Mouse (Mus musculus) adrenal gland, adult 8-10 months (tissue): ENCODE data around the gene Xylt2. TPM values are rescaled to one million over a fixed set of nuclear protein-coding genes. Genes with fewer than 3 reads are reported as not detected.
"Not testable (repeated sequence)": the region's sequence is repeated elsewhere in the genome, so short reads cannot be mapped to it uniquely, and the experiment has no call there.

ENCODE experiments used
- DNase-seq: peaks from one replicate; pipeline ENCODE4 v3.0.0; 2022
- total RNA-seq, 4 experiments: library from RNA; stranded (reverse); gene quantifications; 2 replicates each; pipeline ENCODE4 v1.2.4; 2022

The Xylt2 gene
- 10 to 100 TPM; 13.4 to 24.5 (median 18.0) TPM for total RNA-seq

GRCm38 (mm10) chr11:94676754-94677606, at the start of gene Xylt2:
Gene Xylt2 (minus strand): TSS chr11:94677515.
- DNase-seq: peak; percentile 86

- no peak for DNase-seq
Observed at GRCm38 (mm10) chr11:94719216-94719615, 41.9 kb upstream of the Xylt2 start.

GRCm38 (mm10) chr11:94718113-94718909, 41.0 kb upstream of the Xylt2 start:
- no peak for DNase-seq

GRCm38 (mm10) chr11:94717239-94717638, 39.9 kb upstream of the Xylt2 start:
- no peak for DNase-seq

GRCm38 (mm10) chr11:94716754-94717153, 39.4 kb upstream of the Xylt2 start:
- DNase-seq: peak; percentile 8

GRCm38 (mm10) chr11:94715622-94716021, 38.3 kb upstream of the Xylt2 start:
- no peak for DNase-seq

GRCm38 (mm10) chr11:94713246-94713860, 36.0 kb upstream of the Xylt2 start:
- no peak for DNase-seq

GRCm38 (mm10) chr11:94704472-94704871, 27.2 kb upstream of the Xylt2 start, which contains the start of gene Gm11541:
Gene Gm11541 (minus strand): TSS chr11:94704499.
- no peak for DNase-seq

- DNase-seq: no peak
Observed at GRCm38 (mm10) chr11:94704020-94704419, 26.7 kb upstream of the Xylt2 start.

- DNase-seq: no peak
Observed at GRCm38 (mm10) chr11:94702216-94702610, 24.9 kb upstream of the Xylt2 start.

GRCm38 (mm10) chr11:94701401-94702215, 24.3 kb upstream of the Xylt2 start:
- no peak for DNase-seq

- DNase-seq: no peak
Observed at GRCm38 (mm10) chr11:94699399-94699798, 22.1 kb upstream of the Xylt2 start.

- DNase-seq: no peak
Observed at GRCm38 (mm10) chr11:94697703-94698464, 20.6 kb upstream of the Xylt2 start.

- no peak for DNase-seq
Observed at GRCm38 (mm10) chr11:94697140-94697539, 19.8 kb upstream of the Xylt2 start.

- no peak for DNase-seq
Observed at GRCm38 (mm10) chr11:94695508-94695907, 18.2 kb upstream of the Xylt2 start.

GRCm38 (mm10) chr11:94692502-94692901, 15.2 kb upstream of the Xylt2 start:
- not testable (repeated sequence) for DNase-seq

GRCm38 (mm10) chr11:94687178-94687577, 9.9 kb upstream of the Xylt2 start:
- DNase-seq: no peak

- DNase-seq: no peak
Observed at GRCm38 (mm10) chr11:94682427-94682826, 5.1 kb upstream of the Xylt2 start.

GRCm38 (mm10) chr11:94681640-94682039, 4.3 kb upstream of the Xylt2 start:
- DNase-seq: no peak

GRCm38 (mm10) chr11:94680639-94681038, 3.3 kb upstream of the Xylt2 start:
- no peak for DNase-seq

- no peak for DNase-seq
Observed at GRCm38 (mm10) chr11:94677607-94678145, 361 bp upstream of the Xylt2 start.
